Mouse (Mus musculus) gastrocnemius, postnatal 10 days (tissue): ENCODE measurements around the gene Actl11. TPM values are rescaled to one million over a fixed set of nuclear protein-coding genes. Genes with fewer than 3 reads are reported as not detected.

Experiments used
- DNase-seq: peaks from one replicate; pipeline ENCODE4 v3.0.0; 2021; ENCODE audit warnings: mixed read lengths
- total RNA-seq, 2 experiments: library from RNA; stranded (reverse); gene quantifications; 2 replicates each; pipeline ENCODE4 v1.2.3; 2021

Gene Actl11
- total RNA-seq, 2 experiments from 2014 or later: not detected

GRCm38 (mm10) chr9:107961881-107962280 is 33.6 kb downstream of the Actl11 start:
- DNase-seq: no peak

- no peak for DNase-seq
Measured at GRCm38 (mm10) chr9:107962916-107963315, 34.6 kb downstream of the Actl11 start.

GRCm38 (mm10) chr9:107963700-107964099 is 35.4 kb downstream of the Actl11 start:
- DNase-seq: peak; percentile 90

- no peak for DNase-seq
Measured at GRCm38 (mm10) chr9:107964681-107965080, 36.4 kb downstream of the Actl11 start.

GRCm38 (mm10) chr9:107966676-107967075 is 38.4 kb downstream of the Actl11 start:
- DNase-seq: no peak

- no peak for DNase-seq
Measured at GRCm38 (mm10) chr9:107967437-107967836, 39.2 kb downstream of the Actl11 start.

- DNase-seq: no peak
Measured at GRCm38 (mm10) chr9:107968531-107968930, 40.3 kb downstream of the Actl11 start.

GRCm38 (mm10) chr9:107970311-107970710 is 42.0 kb downstream of the Actl11 start:
- no peak for DNase-seq

GRCm38 (mm10) chr9:107971690-107972541 is 43.6 kb downstream of the Actl11 start:
- DNase-seq: no peak

- DNase-seq: no peak
Measured at GRCm38 (mm10) chr9:107974491-107975171, 46.4 kb downstream of the Actl11 start.

GRCm38 (mm10) chr9:107975399-107976386 is 47.4 kb downstream of the Actl11 start, which contains the start of gene Uba7:
Uba7 (plus strand) TSS chr9:107975505.
- DNase-seq: no peak

- no peak for DNase-seq
Measured at GRCm38 (mm10) chr9:107978815-107979214, 50.5 kb downstream of the Actl11 start.

Other genes with a start within 250 kb of the Actl11 start
- not detected for gene Gnat1, start 248.8 kb upstream of the Actl11 start, total RNA-seq
- 10 to 100 TPM; 11.9 to 18.0 TPM for gene Sema3f, start 218.0 kb upstream of the Actl11 start, total RNA-seq
- 10 to 100 TPM; 39.2 to 71.2 TPM for gene Rbm5, start 157.5 kb upstream of the Actl11 start, total RNA-seq
- gene Rbm6, start 55.2 kb upstream of the Actl11 start, total RNA-seq: 10 to 100 TPM; 21.6 to 35.5 TPM
- 1 to 10 TPM; 4.0 to 4.8 TPM for gene Mon1a, start 40.3 kb upstream of the Actl11 start, total RNA-seq
- gene Mst1r, start 21.6 kb upstream of the Actl11 start, total RNA-seq: 1 to 10 TPM; 1.9 to 5.6 TPM
- under 1 TPM; 0.80 to 0.86 TPM for gene Camkv, start 7.2 kb downstream of the Actl11 start, total RNA-seq
- 1 to 10 TPM; 1.6 to 2.2 TPM for gene Traip, start 21.7 kb downstream of the Actl11 start, total RNA-seq
- 1 to 10 TPM; 4.4 to 6.5 TPM for gene Uba7, start 47.0 kb downstream of the Actl11 start, total RNA-seq
- under 1 TPM; 0.47 to 0.59 TPM for gene Gm20661, start 54.6 kb downstream of the Actl11 start, total RNA-seq
- gene Inka1, start 57.4 kb downstream of the Actl11 start, total RNA-seq: 10 to 100 TPM in 1 of 2 experiments, 1 to 10 TPM in 1; 8.8 to 14.0 TPM
- gene Cdhr4, start 64.0 kb downstream of the Actl11 start, total RNA-seq: 1 to 10 TPM in 1 of 2 experiments, under 1 TPM in 1; 0.54 to 1.0 TPM
- gene Gm20662, start 67.9 kb downstream of the Actl11 start, total RNA-seq: not detected
- 10 to 100 TPM; 38.9 to 42.9 TPM for gene Ip6k1, start 74.0 kb downstream of the Actl11 start, total RNA-seq
- 10 to 100 TPM in 1 of 2 experiments, 1 to 10 TPM in 1; 8.6 to 10.6 TPM for gene Gmppb, start 120.8 kb downstream of the Actl11 start, total RNA-seq
- gene Amigo3, start 124.7 kb downstream of the Actl11 start, total RNA-seq: 1 to 10 TPM; 2.6 to 3.6 TPM
- gene Mst1, start 152.0 kb downstream of the Actl11 start, total RNA-seq: under 1 TPM in 1 of 2 experiments, not detected in 1; 0.11 TPM
- gene Rnf123, start 154.9 kb downstream of the Actl11 start, total RNA-seq: 100 to 1,000 TPM; 153 to 172 TPM
- gene Apeh, start 166.1 kb downstream of the Actl11 start, total RNA-seq: 10 to 100 TPM; 33.9 to 36.6 TPM